Mouse (Mus musculus): Measurements from ENCODE around the gene Dbx2. TPM values are rescaled to one million over a fixed set of nuclear protein-coding genes. Genes with fewer than 3 reads are reported as not detected.

Dbx2 gene
- total and polyA plus RNA-seq, 3 experiments = 0.04 to 0.15 TPM; not detected in 1

DNA sequence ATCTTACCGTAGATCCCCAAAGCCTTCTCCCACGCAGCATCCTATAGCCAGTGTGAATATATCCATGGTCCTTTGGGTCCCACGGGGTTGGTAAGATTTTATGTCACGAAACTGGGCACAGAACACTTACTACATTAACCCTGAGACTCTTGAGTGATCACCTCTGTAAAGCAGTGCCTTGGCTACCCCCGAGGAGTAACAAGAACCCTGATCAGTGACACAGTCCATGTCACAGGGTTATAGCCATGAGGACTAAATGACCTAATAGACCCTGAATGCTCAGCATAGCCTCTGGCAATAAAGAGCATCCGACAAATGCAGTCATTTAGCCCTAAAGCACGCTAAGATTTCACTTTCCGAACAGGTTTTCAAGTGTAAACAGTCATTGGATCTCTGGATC is 33.0 kb downstream of the Dbx2 start:
- DNase-seq (ENCODE audit: low read depth, low spot score) = no peak
- Histone ChIP-seq H3K27me3 (ENCODE audit: control insufficient read depth in 1 of 2, insufficient read depth in 2 of 2, low read length in 2 of 2) (peaks cover 2 to 10% of the 10 kb centered on the region in 2 experiments), H3K4me3 (ENCODE audit: control insufficient read depth in 1 of 2, insufficient read depth in 1 of 2, low read depth in 2 of 2, low read length in 2 of 2) (no peak overlapping the region), H3K36me3 (ENCODE audit: control insufficient read depth in 1 of 2, insufficient read depth in 2 of 2, low read length in 2 of 2) (no peaks in the 10 kb centered on the region), H3K9me3 (replicated peaks; ENCODE audit: insufficient read depth, low read length) (no peaks in the 10 kb centered on the region), H3K27ac (ENCODE audit: control insufficient read depth, low read depth, low read length) (no peak overlapping the region), H3K4me1 (ENCODE audit: control insufficient read depth in 1 of 2, insufficient read depth in 2 of 2, low read length in 2 of 2) (no peaks in the 10 kb centered on the region), H3K9ac (ENCODE audit: control insufficient read depth, low read depth, low read length, poor library complexity, severe bottlenecking) (no peak overlapping the region), H3K79me2 (ENCODE audit: control insufficient read depth, insufficient read depth, low read length, poor library complexity) (no peaks in the 10 kb centered on the region)
- TF ChIP-seq POLR2AphosphoS2 (IDR thresholded peaks at IDR 0.05; ENCODE audit: low read length) = no peak
- TF ChIP-seq CTCF (IDR thresholded peaks at IDR 0.05 in 2 of 3, conservative IDR thresholded peaks at IDR 0.05 in 1 of 3; ENCODE audit: control insufficient read depth in 1 of 3, insufficient read depth in 1 of 3, low read depth in 2 of 3, low read length in 3 of 3, poor library complexity in 1 of 3, severe bottlenecking in 1 of 3) = no peak
- no peak for TF ChIP-seq MXI1 (IDR thresholded peaks at IDR 0.05; ENCODE audit: low read depth, low read length)
- TF ChIP-seq MYC (IDR thresholded peaks at IDR 0.05; ENCODE audit: low read depth, low read length) = no peak
- TF ChIP-seq USF2 (IDR thresholded peaks at IDR 0.05; ENCODE audit: borderline replicate concordance in 1 of 2, insufficient read depth in 1 of 2, low read depth in 1 of 2, low read length in 2 of 2) = no peak
- TF ChIP-seq ZC3H11A (IDR thresholded peaks at IDR 0.05; ENCODE audit: low read depth, low read length) = no peak
- no peak for TF ChIP-seq MAFK (IDR thresholded peaks at IDR 0.05; ENCODE audit: borderline replicate concordance, low read depth, low read length)
- TF ChIP-seq NELFE (IDR thresholded peaks at IDR 0.05; ENCODE audit: low read depth, low read length) = no peak
- no peak for TF ChIP-seq SMC3 (IDR thresholded peaks at IDR 0.05; ENCODE audit: low read depth, low read length)
- no peak for TF ChIP-seq ZKSCAN1 (IDR thresholded peaks at IDR 0.05; ENCODE audit: low read depth, low read length)
- no peak for TF ChIP-seq ELF1 (IDR thresholded peaks at IDR 0.05; ENCODE audit: low read depth, low read length)
- no peak for TF ChIP-seq TCF12 (IDR thresholded peaks at IDR 0.05; ENCODE audit: low read depth, low read length)
- no peak for TF ChIP-seq ZMIZ1 (IDR thresholded peaks at IDR 0.05; ENCODE audit: low read depth, low read length)
- TF ChIP-seq KAT2A (conservative IDR thresholded peaks at IDR 0.05; ENCODE audit: low read depth, low read length) = no peak
- no peak for TF ChIP-seq NRF1 (IDR thresholded peaks at IDR 0.05; ENCODE audit: insufficient read depth, low read depth, low read length, poor library complexity, severe bottlenecking)
- no peak for TF ChIP-seq POLR2AphosphoS5 (IDR thresholded peaks at IDR 0.05; ENCODE audit: borderline replicate concordance, low read depth, low read length)
- no peak for TF ChIP-seq POLR2A (IDR thresholded peaks at IDR 0.05; ENCODE audit: control insufficient read depth in 1 of 2, insufficient read depth in 1 of 2, low read depth in 1 of 2, low read length in 2 of 2, poor library complexity in 1 of 2)
- TF ChIP-seq TBP (IDR thresholded peaks at IDR 0.05; ENCODE audit: low read depth, low read length) = no peak

GRCm38 (mm10) chr15:95612600-95612999 is 43.2 kb downstream of the Dbx2 start:
- no peak for TF ChIP-seq ZKSCAN1 (IDR thresholded peaks at IDR 0.05; ENCODE audit: low read depth, low read length)
- TF ChIP-seq MXI1 (IDR thresholded peaks at IDR 0.05; ENCODE audit: low read depth, low read length) = no peak
- no peak for TF ChIP-seq CHD2 (IDR thresholded peaks at IDR 0.05; ENCODE audit: low read length)
- no peak for TF ChIP-seq TCF12 (IDR thresholded peaks at IDR 0.05; ENCODE audit: low read depth, low read length)
- TF ChIP-seq MYC (IDR thresholded peaks at IDR 0.05; ENCODE audit: low read depth, low read length) = no peak
- no peak for TF ChIP-seq CTCF (IDR thresholded peaks at IDR 0.05 in 2 of 3, conservative IDR thresholded peaks at IDR 0.05 in 1 of 3; ENCODE audit: control insufficient read depth in 1 of 3, insufficient read depth in 1 of 3, low read depth in 2 of 3, low read length in 3 of 3, poor library complexity in 1 of 3, severe bottlenecking in 1 of 3)
- no peak for TF ChIP-seq HCFC1 (IDR thresholded peaks at IDR 0.05; ENCODE audit: low read depth, low read length)
- TF ChIP-seq TAL1 (IDR thresholded peaks at IDR 0.05; ENCODE audit: low read length) = no peak
- Histone ChIP-seq H3K79me2 (ENCODE audit: control insufficient read depth, insufficient read depth, low read length, poor library complexity) (no peaks in the 10 kb centered on the region), H3K27ac (ENCODE audit: control insufficient read depth, low read depth, low read length) (no peak overlapping the region), H3K9ac (ENCODE audit: control insufficient read depth, low read depth, low read length, poor library complexity, severe bottlenecking) (no peak overlapping the region), H3K4me3 (ENCODE audit: control insufficient read depth in 1 of 2, insufficient read depth in 1 of 2, low read depth in 2 of 2, low read length in 2 of 2) (no peak overlapping the region), H3K27me3 (ENCODE audit: control insufficient read depth in 1 of 2, insufficient read depth in 2 of 2, low read length in 2 of 2) (peaks cover 2 to 12% of the 10 kb centered on the region in 2 experiments), H3K4me1 (ENCODE audit: control insufficient read depth in 1 of 2, insufficient read depth in 2 of 2, low read length in 2 of 2) (no peaks in the 10 kb centered on the region), H3K36me3 (ENCODE audit: control insufficient read depth in 1 of 2, insufficient read depth in 2 of 2, low read length in 2 of 2) (no peaks in the 10 kb centered on the region), H3K9me3 (replicated peaks; ENCODE audit: insufficient read depth, low read length) (no peaks in the 10 kb centered on the region)
- no peak for DNase-seq (ENCODE audit: low read depth, low spot score)

Measured in MEL (cell line).